Mouse (Mus musculus): ENCODE data around the gene 1700019D03Rik.

Gene 1700019D03Rik

GRCm38 (mm10) chr1:53020079-53020478 lies at the start of gene 1700019D03Rik:
1700019D03Rik (minus strand) TSS chr1:53020179.
- DNase-seq (ENCODE audit: extremely low spot score, low spot score): no peak

GRCm38 (mm10) chr1:53063921-53064320 lies 43.9 kb upstream of the 1700019D03Rik start:
- DNase-seq (ENCODE audit: extremely low spot score, low spot score): no peak

GRCm38 (mm10) chr1:53061871-53062608 lies 42.1 kb upstream of the 1700019D03Rik start:
- no peak for DNase-seq (ENCODE audit: extremely low spot score, low spot score)

GRCm38 (mm10) chr1:53061340-53061739 lies 41.4 kb upstream of the 1700019D03Rik start, which contains the start of gene Mstn:
Mstn (plus strand) TSS chr1:53061640.
- no peak for DNase-seq (ENCODE audit: extremely low spot score, low spot score)

- DNase-seq (ENCODE audit: extremely low spot score, low spot score): peak; percentile 19
Measured at GRCm38 (mm10) chr1:53060499-53060898, 40.5 kb upstream of the 1700019D03Rik start.

- no peak for DNase-seq (ENCODE audit: extremely low spot score, low spot score)
Measured at GRCm38 (mm10) chr1:53059106-53059505, 39.1 kb upstream of the 1700019D03Rik start.

- peak; percentile 63 for DNase-seq (ENCODE audit: extremely low spot score, low spot score)
Measured at GRCm38 (mm10) chr1:53053087-53054022, 33.4 kb upstream of the 1700019D03Rik start.

- DNase-seq (ENCODE audit: extremely low spot score, low spot score): no peak
Measured at GRCm38 (mm10) chr1:53049763-53050427, 29.9 kb upstream of the 1700019D03Rik start.

- no peak for DNase-seq (ENCODE audit: extremely low spot score, low spot score)
Measured at GRCm38 (mm10) chr1:53037443-53037871, 17.5 kb upstream of the 1700019D03Rik start.

GRCm38 (mm10) chr1:53032550-53032949 lies 12.6 kb upstream of the 1700019D03Rik start:
- no peak for DNase-seq (ENCODE audit: extremely low spot score, low spot score)

GRCm38 (mm10) chr1:53018746-53019505 lies 1.1 kb downstream of the 1700019D03Rik start:
- no peak for DNase-seq (ENCODE audit: extremely low spot score, low spot score)

GRCm38 (mm10) chr1:53015606-53016005 lies 4.4 kb downstream of the 1700019D03Rik start:
- DNase-seq (ENCODE audit: extremely low spot score, low spot score): no peak

- DNase-seq (ENCODE audit: extremely low spot score, low spot score): no peak
Measured at GRCm38 (mm10) chr1:53014716-53015115, 5.3 kb downstream of the 1700019D03Rik start.

GRCm38 (mm10) chr1:52986692-52987091 lies 33.3 kb downstream of the 1700019D03Rik start:
- DNase-seq (ENCODE audit: extremely low spot score, low spot score): no peak

GRCm38 (mm10) chr1:52973198-52973597 lies 46.8 kb downstream of the 1700019D03Rik start:
- no peak for DNase-seq (ENCODE audit: extremely low spot score, low spot score)

- no peak for DNase-seq (ENCODE audit: extremely low spot score, low spot score)
Measured at GRCm38 (mm10) chr1:52971881-52972503, 48.0 kb downstream of the 1700019D03Rik start.

GRCm38 (mm10) chr1:52964581-52964980 lies 55.4 kb downstream of the 1700019D03Rik start:
- no peak for DNase-seq (ENCODE audit: extremely low spot score, low spot score)

- no peak for DNase-seq (ENCODE audit: extremely low spot score, low spot score)
Measured at GRCm38 (mm10) chr1:52963097-52963496, 56.9 kb downstream of the 1700019D03Rik start.

GRCm38 (mm10) chr1:52960191-52960590 lies 59.8 kb downstream of the 1700019D03Rik start:
- DNase-seq (ENCODE audit: extremely low spot score, low spot score): no peak

- DNase-seq (ENCODE audit: extremely low spot score, low spot score): no peak
Measured at GRCm38 (mm10) chr1:52956746-52957145, 63.2 kb downstream of the 1700019D03Rik start.

All from neural tube, embryonic 10.5 days (tissue).